Mouse (Mus musculus) MEL (cell line): ENCODE data around the gene Fam219a.

Source experiments
- BHLHE40 ChIP-seq: IDR thresholded peaks from 2 replicates; pipeline ENCODE4 v1.6.1; 2012; ENCODE audit warnings: low read depth, mild to moderate bottlenecking, inconsistent platforms, low read length, improper control_type of control experiment, borderline replicate concordance
- CTCF ChIP-seq, 3 experiments: IDR thresholded peaks in 2 of 3; conservative IDR thresholded peaks in 1 of 3; 2 replicates each; pipeline ENCODE4 v1.5.1; 2011 to 2012; ENCODE audit warnings: low read length in 3 of 3, low read depth in 2 of 3, mild to moderate bottlenecking in 2 of 3, improper control_type of control experiment in 1 of 3, inconsistent platforms in 1 of 3, mixed read lengths in 1 of 3, moderate library complexity in 1 of 3; ENCODE audit not compliant: control insufficient read depth in 1 of 3, insufficient read depth in 1 of 3, poor library complexity in 1 of 3, severe bottlenecking in 1 of 3
- E2F4 ChIP-seq: IDR thresholded peaks from 2 replicates; pipeline ENCODE4 v1.6.1; 2011; ENCODE audit warnings: low read depth, low read length, improper control_type of control experiment, borderline replicate concordance
- ELF1 ChIP-seq: IDR thresholded peaks from 2 replicates; pipeline ENCODE4 v1.6.1; 2014; ENCODE audit warnings: low read depth, mild to moderate bottlenecking, inconsistent platforms, low read length, improper control_type of control experiment, moderate library complexity
- EP300 ChIP-seq, 2 experiments: IDR thresholded peaks; 2 replicates each; pipeline ENCODE4 v1.6.1; 2011; ENCODE audit warnings: improper control_type of control experiment in 2 of 2, low read length in 2 of 2, low read depth in 1 of 2, mild to moderate bottlenecking in 1 of 2
- ETS1 ChIP-seq: IDR thresholded peaks from 2 replicates; pipeline ENCODE4 v1.6.1; 2012; ENCODE audit warnings: low read depth, mild to moderate bottlenecking, inconsistent platforms, low read length, improper control_type of control experiment, moderate library complexity
- MAX ChIP-seq: IDR thresholded peaks from 2 replicates; pipeline ENCODE4 v1.6.1; 2011; ENCODE audit warnings: low read length, improper control_type of control experiment
- MAZ ChIP-seq: IDR thresholded peaks from 2 replicates; pipeline ENCODE4 v1.6.1; 2012; ENCODE audit warnings: low read depth, mild to moderate bottlenecking, inconsistent platforms, low read length, improper control_type of control experiment
- POLR2A ChIP-seq, 2 experiments: IDR thresholded peaks; 2 replicates each; pipeline ENCODE4 v1.6.1; 2011 to 2012; ENCODE audit warnings: low read length in 2 of 2, mild to moderate bottlenecking in 2 of 2, control low read depth in 1 of 2, improper control_type of control experiment in 1 of 2, low read depth in 1 of 2, moderate library complexity in 1 of 2; ENCODE audit not compliant: control insufficient read depth in 1 of 2, insufficient read depth in 1 of 2, poor library complexity in 1 of 2
- POLR2AphosphoS5 ChIP-seq: IDR thresholded peaks from 2 replicates; pipeline ENCODE4 v1.6.1; 2012; ENCODE audit warnings: low read depth, borderline replicate concordance, mild to moderate bottlenecking, inconsistent platforms, low read length, moderate library complexity, mixed read lengths
- RAD21 ChIP-seq: IDR thresholded peaks from 2 replicates; pipeline ENCODE4 v1.6.1; 2011; ENCODE audit warnings: mild to moderate bottlenecking, low read depth, low read length, improper control_type of control experiment
- SIN3A ChIP-seq: IDR thresholded peaks from 2 replicates; pipeline ENCODE4 v1.6.1; 2012; ENCODE audit warnings: low read length, improper control_type of control experiment, inconsistent platforms
- TBP ChIP-seq: IDR thresholded peaks from 2 replicates; pipeline ENCODE4 v1.8.0; 2011; ENCODE audit warnings: low read depth, low read length, improper control_type of control experiment
- TCF12 ChIP-seq: IDR thresholded peaks from 2 replicates; pipeline ENCODE4 v1.6.1; 2014; ENCODE audit warnings: low read depth, mild to moderate bottlenecking, inconsistent platforms, low read length, improper control_type of control experiment, moderate library complexity

DNA sequence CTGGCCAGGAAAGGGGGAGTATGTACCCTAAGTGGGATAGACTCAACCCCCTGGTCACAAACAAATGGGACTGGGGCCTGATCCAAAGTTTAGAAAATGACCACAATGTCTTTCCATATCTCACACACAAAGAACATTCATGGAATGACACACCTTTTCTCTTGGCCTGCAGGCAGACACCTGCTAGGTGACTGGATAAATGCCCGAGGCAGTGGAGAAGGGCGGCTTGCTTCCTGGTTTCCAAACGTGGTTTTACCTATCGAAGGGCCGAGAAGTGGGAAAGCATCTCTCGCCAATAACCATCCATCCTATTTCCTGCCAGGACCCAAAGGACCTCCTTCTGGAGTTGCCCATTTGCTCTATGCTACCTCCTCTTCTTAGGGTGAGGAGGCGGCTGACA is 76.4 kb downstream of the Fam219a start:
- TF ChIP-seq ELF1: no peak
- no peak for TF ChIP-seq CTCF (IDR thresholded peaks at IDR 0.05 in 2 of 3, conservative IDR thresholded peaks at IDR 0.05 in 1 of 3; ENCODE audit: control insufficient read depth in 1 of 3, insufficient read depth in 1 of 3, low read depth in 2 of 3, low read length in 3 of 3, poor library complexity in 1 of 3, severe bottlenecking in 1 of 3)
- no peak for TF ChIP-seq EP300 (IDR thresholded peaks at IDR 0.05; ENCODE audit: low read depth in 1 of 2, low read length in 2 of 2)
- no peak for TF ChIP-seq MAZ
- no peak for TF ChIP-seq TBP
- no peak for TF ChIP-seq ETS1
- no peak for TF ChIP-seq MAX
- no peak for TF ChIP-seq RAD21
- TF ChIP-seq POLR2A (IDR thresholded peaks at IDR 0.05; ENCODE audit: control insufficient read depth in 1 of 2, insufficient read depth in 1 of 2, low read depth in 1 of 2, low read length in 2 of 2, poor library complexity in 1 of 2): no peak
- TF ChIP-seq POLR2AphosphoS5: no peak
- TF ChIP-seq TCF12: no peak
- TF ChIP-seq BHLHE40: no peak
- TF ChIP-seq SIN3A: no peak
- no peak for TF ChIP-seq E2F4
